Mouse (Mus musculus) gastrocnemius, adult 8-10 months (tissue): ENCODE data around the gene Pum1. TPM values are rescaled to one million over a fixed set of nuclear protein-coding genes. Genes with fewer than 3 reads are reported as not detected.

Experiments
- DNase-seq, 2 experiments: peaks; one replicate each; pipeline ENCODE4 v3.0.0; 2022; ENCODE audit warnings: low spot score in 2 of 2
- total RNA-seq, 4 experiments: library from RNA; stranded (reverse); gene quantifications; 2 replicates each; pipeline ENCODE4 v1.2.4; 2022

Pum1 gene
- total RNA-seq, 4 experiments from 2014 or later: 35.2 to 43.9 (median 38.9) TPM

DNA sequence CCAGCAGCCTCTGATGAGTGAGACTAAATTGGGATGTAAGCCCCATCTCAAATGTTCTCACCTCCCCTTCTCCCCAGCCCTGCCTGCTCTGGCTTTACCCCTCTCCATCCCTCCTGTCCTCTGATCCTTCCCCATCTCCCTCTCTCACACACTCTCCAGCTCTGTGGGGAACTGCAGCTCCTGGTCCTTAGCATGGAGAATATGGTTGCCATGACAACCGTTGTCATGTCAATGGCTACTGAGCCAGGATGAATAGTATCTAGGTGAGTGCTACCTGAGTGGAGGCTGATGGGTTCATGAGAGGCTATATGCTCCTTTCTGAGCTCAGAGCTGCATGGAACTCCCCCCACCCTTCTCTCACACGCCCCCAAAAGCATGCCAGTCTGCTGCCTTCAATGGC is 150.8 kb downstream of the Pum1 start:
- no peak for DNase-seq

DNA sequence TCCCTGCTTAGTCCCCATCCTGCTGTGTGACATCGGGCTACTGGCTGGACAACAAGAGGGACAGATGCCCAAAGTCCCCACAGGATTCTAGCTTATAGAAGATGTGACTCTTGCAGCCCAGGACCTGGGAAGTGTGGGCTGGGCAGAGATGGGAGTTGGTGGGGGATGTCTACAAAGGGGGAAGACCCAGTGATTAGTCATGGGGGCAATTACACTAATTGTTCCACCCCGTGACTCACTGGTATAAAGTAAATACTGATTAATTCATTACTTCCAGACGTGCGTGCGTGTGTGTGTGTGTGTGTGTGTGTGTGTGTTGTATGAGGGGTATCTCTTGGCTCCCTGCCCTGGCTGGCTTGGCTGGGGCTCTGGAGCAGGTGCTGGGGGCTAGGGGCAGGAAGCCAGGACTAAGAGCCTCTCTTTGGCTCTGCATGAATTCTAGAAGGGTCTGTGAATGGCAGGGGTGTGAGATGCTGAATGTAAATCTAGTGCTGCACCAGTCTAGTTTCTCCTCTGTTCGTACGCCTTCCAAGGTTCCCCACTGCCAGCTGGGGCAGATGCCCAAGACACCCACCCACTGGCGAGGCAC is 151.7 kb downstream of the Pum1 start:
- no peak for DNase-seq

DNA sequence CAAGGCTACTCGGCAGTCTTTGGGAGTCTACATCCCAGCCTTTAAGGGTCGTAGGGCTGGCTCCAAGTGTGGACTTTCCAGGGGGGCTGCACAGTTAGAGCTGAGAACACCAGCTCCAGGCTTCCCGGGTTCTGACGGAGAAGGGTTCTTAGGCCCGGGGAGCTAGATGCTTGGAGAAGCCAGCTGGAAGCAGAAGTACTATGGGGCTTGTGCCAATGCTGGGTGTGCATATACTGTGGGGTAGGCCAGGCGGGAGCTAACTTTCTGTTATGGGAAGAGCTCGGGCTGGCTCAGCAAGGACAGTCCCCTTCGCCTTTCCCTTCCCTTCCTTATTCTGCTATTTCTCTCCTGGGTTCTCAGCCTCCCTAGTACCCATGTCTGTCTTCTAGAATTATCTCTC is 152.7 kb downstream of the Pum1 start:
- DNase-seq: no peak

DNA sequence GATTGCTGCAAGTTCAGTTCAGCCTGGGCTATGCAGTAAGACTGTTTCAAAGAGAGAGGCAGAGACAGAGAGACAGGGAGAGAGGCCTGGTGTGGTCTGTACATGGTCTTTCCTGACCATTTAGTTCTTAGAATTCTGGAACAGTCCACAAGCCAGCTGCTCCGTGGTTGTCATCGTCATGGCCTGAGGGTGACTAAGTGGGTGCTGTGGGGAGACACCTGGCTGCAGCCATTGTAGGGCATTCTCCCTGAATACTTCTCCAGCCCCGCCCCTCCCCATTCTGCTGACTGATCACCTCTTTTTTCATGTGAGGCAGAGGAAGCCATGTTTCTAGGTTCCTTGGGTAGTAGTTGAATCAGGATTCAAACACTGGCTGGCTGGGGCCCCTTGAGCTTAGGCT is 156.7 kb downstream of the Pum1 start:
- DNase-seq: no peak

GRCm38 (mm10) chr4:130820594-130821255 is 157.6 kb downstream of the Pum1 start:
- no peak for DNase-seq

- peak; percentile 45 to 58 for DNase-seq
These were observed 165.9 kb downstream of the Pum1 start for GRCm38 (mm10) chr4:130828851-130829673.

Other genes with a start within 250 kb of the Pum1 start
- gene Nkain1, start 89.1 kb upstream of the Pum1 start, total RNA-seq: 10 to 100 TPM; 14.8 to 37.2 (median 25.9) TPM
- 10 to 100 TPM in 1 of 4 experiments, 1 to 10 TPM in 3; 5.6 to 10.9 (median 6.7) TPM for gene Sdc3, start 129.2 kb downstream of the Pum1 start, total RNA-seq
- gene Laptm5, start 249.8 kb downstream of the Pum1 start, total RNA-seq: 1 to 10 TPM; 2.2 to 4.3 (median 2.6) TPM